Mouse (Mus musculus) forebrain, embryonic 13.5 days (tissue): ENCODE measurements around the gene Stoml3. TPM values are rescaled to one million over a fixed set of nuclear protein-coding genes. Genes with fewer than 3 reads are reported as not detected.

Source experiments
- ATAC-seq: fragments of 200-750 bp; cut with Nextera tagmentation; 2 replicates; pipeline ENCODE4 v1.8.0; 2017
- H3K27ac ChIP-seq: fragments of 300-500 bp; sonication (generic); 2 replicates; pipeline ENCODE4 v1.5.1; 2015; ENCODE audit warnings: inconsistent platforms, mild to moderate bottlenecking, moderate library complexity
- H3K27me3 ChIP-seq: fragments of 300-500 bp; sonication (generic); 2 replicates; pipeline ENCODE4 v1.6.1; 2015; ENCODE audit warnings: mild to moderate bottlenecking, inconsistent platforms
- H3K36me3 ChIP-seq: fragments of 300-500 bp; sonication (generic); 2 replicates; pipeline ENCODE4 v1.6.1; 2015; ENCODE audit warnings: mild to moderate bottlenecking, inconsistent platforms; ENCODE audit not compliant: poor library complexity, severe bottlenecking
- H3K4me1 ChIP-seq: fragments of 300-500 bp; sonication (generic); 2 replicates; pipeline ENCODE4 v1.6.1; 2015; ENCODE audit warnings: inconsistent platforms
- H3K4me2 ChIP-seq: fragments of 300-500 bp; sonication (generic); 2 replicates; pipeline ENCODE4 v1.6.1; 2015; ENCODE audit warnings: inconsistent platforms, mild to moderate bottlenecking, moderate library complexity
- H3K4me3 ChIP-seq: fragments of 300-500 bp; sonication (generic); 2 replicates; pipeline ENCODE4 v1.5.1; 2015; ENCODE audit warnings: mild to moderate bottlenecking, inconsistent platforms
- H3K9ac ChIP-seq: fragments of 300-500 bp; sonication (generic); 2 replicates; pipeline ENCODE4 v1.6.1; 2015; ENCODE audit warnings: mild to moderate bottlenecking, inconsistent platforms
- H3K9me3 ChIP-seq: fragments of 300-500 bp; sonication (generic); replicated peaks from 2 replicates; pipeline ENCODE4 v1.6.1; 2016; ENCODE audit warnings: inconsistent platforms
- WGBS: fragments of 180-500 bp; shearing (Covaris S2); methylation state at CpG from one replicate; pipeline ENCODE4 v1.1.7; 2015; 5-methylcytosine and 5-hydroxymethylcytosine counted together
- polyA plus RNA-seq: library from polyadenylated mRNA; unstranded; fragments of >200 nt; fragmentation: Nextera tagmentation; extraction: Ambion mirVana; gene quantifications from 2 replicates; pipeline ENCODE4 v1.2.1, GENCODE M21; 2015

The Stoml3 gene
- polyA plus RNA-seq, 1 experiment from 2014 or later: not detected

DNA sequence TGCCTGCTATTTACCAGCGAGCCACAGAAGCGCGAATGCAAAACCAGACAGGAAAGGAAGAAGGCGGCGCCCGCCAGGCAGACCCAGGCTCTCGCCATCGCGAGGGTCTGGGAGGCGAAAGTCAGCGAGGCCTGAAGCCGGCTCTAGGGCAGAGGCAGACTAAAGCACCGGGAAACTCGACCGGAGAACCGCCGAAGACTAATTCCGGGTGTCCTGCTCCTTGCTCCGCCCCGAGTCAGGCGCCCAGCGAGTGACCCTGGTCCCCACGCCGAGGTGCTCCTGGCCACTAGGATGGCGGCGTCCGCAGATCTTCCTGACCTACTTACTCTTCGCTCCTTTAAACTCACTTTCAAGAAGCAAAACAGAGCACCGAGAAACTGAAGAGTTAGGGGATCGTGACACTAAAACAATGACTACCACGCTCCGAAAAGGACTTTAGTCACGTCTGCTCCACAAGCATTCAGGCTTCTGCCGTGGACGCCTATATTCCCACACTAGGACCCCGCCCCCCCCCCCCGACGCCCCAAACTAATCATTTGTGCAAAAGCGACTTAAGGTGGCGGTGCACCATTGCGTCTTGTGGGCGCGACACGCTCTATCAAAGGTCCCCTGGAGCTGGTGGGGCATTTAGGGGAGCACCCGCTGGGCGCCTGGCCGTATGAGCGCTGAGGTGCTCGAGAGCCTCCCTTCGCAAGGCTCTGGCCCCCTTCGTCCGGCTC is 25.2 kb upstream of the Stoml3 start, which contains the start of the genes Nhlrc3 and Proser1:
Gene Nhlrc3 (minus strand): TSS at position 287 of the 719 bp plus-strand sequence.
Gene Proser1 (plus strand): TSS at position 621 of the 719 bp plus-strand sequence.
- H3K9me3 ChIP-seq: no peaks in the 10 kb centered on the region
- H3K4me3 ChIP-seq: peak within 1 kb of the TSS; percentile 88
- under 1% methylated on average over 52 of the region's 52 CpGs for WGBS
- peak within 1 kb of the TSS; percentile 83 for H3K4me2 ChIP-seq
- peaks cover 47% of the 10 kb centered on the region for H3K4me1 ChIP-seq
- H3K9ac ChIP-seq: peak within 1 kb of the TSS; percentile 91
- H3K27me3 ChIP-seq: no peaks in the 10 kb centered on the region
- H3K36me3 ChIP-seq: peaks cover 27% of the 10 kb centered on the region; the same call in 1 of the 2 replicates
- H3K27ac ChIP-seq: peak within 1 kb of the TSS; percentile 91
- ATAC-seq: peak; percentile 99

GRCm38 (mm10) chr3:53463765-53464114 is 24.7 kb upstream of the Stoml3 start:
- Histone ChIP-seq H3K9ac (peak overlapping the region; percentile 91), H3K27ac (peak overlapping the region; percentile 91), H3K4me2 (peak overlapping the region; percentile 83), H3K27me3 (no peaks in the 10 kb centered on the region), H3K9me3 (no peaks in the 10 kb centered on the region), H3K36me3 (peaks cover 21% of the 10 kb centered on the region; the same call in 1 of the 2 replicates), H3K4me3 (peak overlapping the region; percentile 88), H3K4me1 (peaks cover 47% of the 10 kb centered on the region)
- ATAC-seq: peak; percentile 75
- WGBS: under 1% methylated on average over 33 of the region's 35 CpGs

DNA sequence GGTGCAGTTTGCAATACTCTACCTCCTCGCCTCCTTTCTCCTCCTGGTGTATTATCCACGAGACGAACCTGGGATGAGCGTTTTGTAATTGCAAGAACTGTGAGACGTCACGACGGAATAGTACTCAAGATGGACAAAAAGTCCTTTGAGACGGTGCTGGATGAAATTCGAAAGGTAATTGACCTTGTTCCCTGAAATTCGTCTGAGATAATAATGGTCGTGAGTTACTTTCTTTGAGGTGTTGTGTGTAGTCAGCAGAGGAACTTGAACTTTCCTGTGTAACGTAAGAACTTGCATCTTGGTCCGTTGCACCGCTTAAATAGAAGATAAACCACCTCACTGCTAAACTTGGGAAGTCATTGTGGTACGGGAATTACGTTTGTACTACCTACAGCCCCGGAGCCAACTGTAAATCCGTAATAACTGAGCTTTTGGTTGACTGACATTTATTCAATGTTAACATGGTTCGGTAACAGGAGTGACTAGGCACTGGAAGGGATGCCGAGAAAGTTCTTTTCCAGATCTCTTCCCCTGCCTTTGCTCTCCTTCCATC is 24.2 kb upstream of the Stoml3 start:
- peak overlapping the region; percentile 88 for H3K4me3 ChIP-seq
- no peak for ATAC-seq
- WGBS: under 1% methylated on average over 20 of the region's 20 CpGs
- H3K9ac ChIP-seq: peak overlapping the region; percentile 91
- H3K27me3 ChIP-seq: no peaks in the 10 kb centered on the region
- peak overlapping the region; percentile 83 for H3K4me2 ChIP-seq
- H3K4me1 ChIP-seq: peaks cover 47% of the 10 kb centered on the region
- peaks cover 20% of the 10 kb centered on the region; the same call in 1 of the 2 replicates for H3K36me3 ChIP-seq
- no peaks in the 10 kb centered on the region for H3K9me3 ChIP-seq
- H3K27ac ChIP-seq: peak overlapping the region; percentile 91; the same call in 1 of the 2 replicates

- Histone ChIP-seq H3K9me3 (no peaks in the 10 kb centered on the region), H3K27ac (no peak overlapping the region), H3K4me1 (peaks cover 47% of the 10 kb centered on the region), H3K27me3 (no peaks in the 10 kb centered on the region), H3K36me3 (peaks cover 9% of the 10 kb centered on the region), H3K4me3 (peak overlapping the region; percentile 88), H3K4me2 (peak overlapping the region; percentile 83), H3K9ac (peak overlapping the region; percentile 55)
- 64% methylated on average over 6 of the region's 6 CpGs for WGBS
- no peak for ATAC-seq
These were observed 23.1 kb upstream of the Stoml3 start for GRCm38 (mm10) chr3:53465330-53465729.

GRCm38 (mm10) chr3:53466481-53466880 is 22.0 kb upstream of the Stoml3 start:
- Histone ChIP-seq H3K27me3 (no peaks in the 10 kb centered on the region), H3K4me3 (peak overlapping the region; percentile 20), H3K27ac (peak overlapping the region; percentile 31; the same call in 1 of the 2 replicates), H3K36me3 (peaks cover 9% of the 10 kb centered on the region), H3K9me3 (no peaks in the 10 kb centered on the region), H3K9ac (peak overlapping the region; percentile 55; the same call in 1 of the 2 replicates), H3K4me2 (peak overlapping the region; percentile 83), H3K4me1 (peaks cover 40% of the 10 kb centered on the region)
- WGBS: 73% methylated on average over 9 of the region's 9 CpGs
- ATAC-seq: no peak

GRCm38 (mm10) chr3:53467356-53467755 is 21.1 kb upstream of the Stoml3 start:
- Histone ChIP-seq H3K4me2 (no peak overlapping the region), H3K36me3 (peaks cover 17% of the 10 kb centered on the region), H3K4me3 (no peak overlapping the region), H3K27ac (no peak overlapping the region), H3K9ac (no peak overlapping the region), H3K4me1 (peaks cover 33% of the 10 kb centered on the region), H3K9me3 (no peaks in the 10 kb centered on the region), H3K27me3 (no peaks in the 10 kb centered on the region)
- 83% methylated on average over 4 of the region's 5 CpGs for WGBS
- no peak for ATAC-seq

- no peak overlapping the region for H3K9ac ChIP-seq
- H3K27me3 ChIP-seq: no peaks in the 10 kb centered on the region
- peaks cover 29% of the 10 kb centered on the region for H3K4me1 ChIP-seq
- H3K36me3 ChIP-seq: peaks cover 40% of the 10 kb centered on the region
- no peak overlapping the region for H3K4me3 ChIP-seq
- no peak for ATAC-seq
- H3K9me3 ChIP-seq: no peaks in the 10 kb centered on the region
- no peak overlapping the region for H3K27ac ChIP-seq
- 89% methylated on average over 5 of the region's 5 CpGs for WGBS
- no peak overlapping the region for H3K4me2 ChIP-seq
These were observed 18.8 kb upstream of the Stoml3 start for GRCm38 (mm10) chr3:53469650-53470049.

- Histone ChIP-seq H3K36me3 (peaks cover 61% of the 10 kb centered on the region), H3K9me3 (no peaks in the 10 kb centered on the region), H3K4me3 (no peak overlapping the region), H3K9ac (no peak overlapping the region), H3K4me2 (no peak overlapping the region), H3K27me3 (no peaks in the 10 kb centered on the region), H3K27ac (no peak overlapping the region), H3K4me1 (peaks cover 4% of the 10 kb centered on the region)
- 96% methylated on average over 5 of the region's 5 CpGs for WGBS
- no peak for ATAC-seq
These were observed 16.4 kb upstream of the Stoml3 start for GRCm38 (mm10) chr3:53472061-53472460.

GRCm38 (mm10) chr3:53474179-53474578 is 14.3 kb upstream of the Stoml3 start:
- no peaks in the 10 kb centered on the region for H3K27me3 ChIP-seq
- H3K4me1 ChIP-seq: no peaks in the 10 kb centered on the region
- WGBS: 61% methylated on average over 4 of the region's 4 CpGs
- no peak for ATAC-seq
- H3K9me3 ChIP-seq: no peaks in the 10 kb centered on the region
- H3K36me3 ChIP-seq: peaks cover 82% of the 10 kb centered on the region
- H3K4me2 ChIP-seq: no peak overlapping the region
- no peak overlapping the region for H3K4me3 ChIP-seq
- H3K9ac ChIP-seq: no peak overlapping the region
- H3K27ac ChIP-seq: no peak overlapping the region

DNA sequence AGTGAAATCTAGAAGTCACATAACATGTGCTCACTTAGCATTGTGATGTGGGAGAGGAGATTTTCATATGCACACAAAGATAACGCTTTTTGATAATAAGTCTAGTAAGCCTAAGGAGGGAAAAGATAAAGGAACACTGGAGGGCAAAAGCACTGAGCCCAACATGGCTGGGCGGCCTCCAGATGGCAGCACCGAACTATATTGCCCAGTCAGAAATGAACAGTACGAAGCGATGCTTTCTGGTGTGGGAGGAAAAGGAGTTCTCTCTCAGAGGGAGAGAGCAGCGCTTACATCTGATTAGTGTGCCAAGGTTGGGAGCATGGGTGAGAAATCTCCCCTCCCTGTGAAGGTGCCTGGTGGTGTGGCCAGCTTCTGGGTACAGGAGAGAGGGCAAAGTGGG is 12.6 kb upstream of the Stoml3 start:
- Histone ChIP-seq H3K9ac (no peak overlapping the region), H3K27ac (no peak overlapping the region), H3K36me3 (peaks cover 95% of the 10 kb centered on the region), H3K9me3 (no peaks in the 10 kb centered on the region), H3K4me1 (no peaks in the 10 kb centered on the region), H3K27me3 (no peaks in the 10 kb centered on the region), H3K4me2 (no peak overlapping the region), H3K4me3 (no peak overlapping the region)
- peak; percentile 67 for ATAC-seq
- 65% methylated on average over 6 of the region's 6 CpGs for WGBS

DNA sequence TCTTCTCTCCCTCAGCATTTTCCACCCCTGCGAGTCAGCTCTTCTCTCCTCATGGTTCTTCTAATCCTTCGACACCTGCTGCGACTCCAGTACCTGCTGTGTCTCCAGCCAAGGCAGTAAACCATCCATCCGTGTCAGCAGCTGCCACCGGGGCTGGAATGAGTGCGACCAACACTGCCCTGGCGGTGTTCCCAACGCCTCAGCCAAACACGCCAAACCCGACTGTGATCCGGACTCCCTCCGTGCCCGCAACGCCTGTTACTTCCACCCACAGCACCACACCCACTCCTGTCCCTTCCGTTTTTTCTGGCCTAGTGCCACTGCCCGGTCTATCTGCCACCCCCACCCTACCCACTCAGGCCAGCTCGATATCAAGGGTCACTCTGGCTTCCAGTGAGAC is 11.0 kb upstream of the Stoml3 start:
- Histone ChIP-seq H3K9ac (no peak overlapping the region), H3K4me2 (no peak overlapping the region), H3K27me3 (no peaks in the 10 kb centered on the region), H3K4me1 (no peaks in the 10 kb centered on the region), H3K27ac (no peak overlapping the region), H3K9me3 (no peaks in the 10 kb centered on the region), H3K36me3 (peaks cover 94% of the 10 kb centered on the region), H3K4me3 (no peak overlapping the region)
- ATAC-seq: no peak
- 95% methylated on average over 17 of the region's 17 CpGs for WGBS

DNA sequence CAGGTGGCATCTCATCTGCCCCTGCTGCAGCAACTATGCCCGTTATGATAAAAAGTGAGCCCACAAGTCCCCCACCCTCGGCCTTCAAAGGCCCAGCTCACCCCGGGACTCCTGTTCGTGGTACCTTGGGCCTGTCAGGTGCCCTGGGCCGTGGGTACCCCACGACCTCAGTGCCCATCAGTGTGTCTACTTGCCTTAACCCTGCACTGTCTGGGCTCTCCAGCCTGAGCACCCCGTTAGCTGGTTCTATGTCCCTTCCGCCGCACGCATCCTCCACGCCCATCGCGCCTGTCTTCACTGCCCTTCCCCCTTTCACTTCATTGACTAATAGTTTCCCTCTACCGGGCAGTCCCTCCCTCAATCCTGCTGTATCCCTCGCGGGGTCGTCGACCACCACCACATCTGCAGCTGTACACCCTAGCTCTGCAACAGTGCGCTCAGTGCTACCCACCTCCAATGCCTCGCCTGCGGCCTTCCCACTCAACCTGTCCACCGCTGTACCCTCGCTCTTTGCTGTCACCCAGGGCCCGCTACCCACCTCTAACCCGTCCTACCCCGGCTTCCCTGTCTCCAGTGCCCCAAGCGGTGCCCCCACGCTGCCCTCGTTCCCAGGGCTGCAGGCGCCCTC is 9.9 kb upstream of the Stoml3 start:
- no peaks in the 10 kb centered on the region for H3K4me1 ChIP-seq
- no peaks in the 10 kb centered on the region for H3K9me3 ChIP-seq
- peaks cover 88% of the 10 kb centered on the region for H3K36me3 ChIP-seq
- H3K9ac ChIP-seq: no peak overlapping the region
- no peaks in the 10 kb centered on the region for H3K27me3 ChIP-seq
- H3K27ac ChIP-seq: no peak overlapping the region
- no peak overlapping the region for H3K4me2 ChIP-seq
- peak; percentile 28; the same call in 1 of the 2 replicates for ATAC-seq
- H3K4me3 ChIP-seq: no peak overlapping the region
- WGBS: 96% methylated on average over 30 of the region's 30 CpGs
